Mouse (Mus musculus) limb, embryonic 12.5 days (tissue): ENCODE measurements around the gene Clca3a1. TPM values are rescaled to one million over a fixed set of nuclear protein-coding genes. Genes with fewer than 3 reads are reported as not detected.
"Not testable (repeated sequence)": the region's sequence is repeated elsewhere in the genome, so short reads cannot be mapped to it uniquely, and the experiment has no call there.

Experiments
- ATAC-seq: fragments of 200-750 bp; cut with Nextera tagmentation; 2 replicates; pipeline ENCODE4 v1.8.0; 2017; ENCODE audit warnings: low read depth, moderate TSS enrichment; ENCODE audit not compliant: insufficient number of reproducible peaks, insufficient read depth, low FRiP score, low TSS enrichment
- H3K27ac ChIP-seq: fragments of 300-500 bp; sonication (generic); 2 replicates; pipeline ENCODE4 v1.5.1; 2016; ENCODE audit warnings: mild to moderate bottlenecking, moderate library complexity
- H3K27me3 ChIP-seq: fragments of 300-500 bp; sonication (generic); 2 replicates; pipeline ENCODE4 v1.6.1; 2016; ENCODE audit warnings: mild to moderate bottlenecking, moderate library complexity
- H3K36me3 ChIP-seq: fragments of 300-500 bp; sonication (generic); 2 replicates; pipeline ENCODE4 v1.6.1; 2016; ENCODE audit warnings: mild to moderate bottlenecking, moderate library complexity
- H3K4me1 ChIP-seq: fragments of 300-500 bp; sonication (generic); replicated peaks from 2 replicates; pipeline ENCODE4 v1.6.1; 2016
- H3K4me2 ChIP-seq: fragments of 300-500 bp; sonication (generic); 2 replicates; pipeline ENCODE4 v1.6.1; 2016; ENCODE audit warnings: mild to moderate bottlenecking, moderate library complexity
- H3K4me3 ChIP-seq: fragments of 300-500 bp; sonication (generic); replicated peaks from 2 replicates; pipeline ENCODE4 v1.5.1; 2016; ENCODE audit warnings: mild to moderate bottlenecking
- H3K9ac ChIP-seq: fragments of 300-500 bp; sonication (generic); replicated peaks from 2 replicates; pipeline ENCODE4 v1.6.1; 2016; ENCODE audit warnings: mild to moderate bottlenecking, moderate library complexity
- H3K9me3 ChIP-seq: fragments of 300-500 bp; sonication (generic); 2 replicates; pipeline ENCODE4 v1.6.1; 2016; ENCODE audit warnings: mild to moderate bottlenecking, moderate library complexity
- WGBS: fragments of 180-500 bp; shearing (Covaris S2); methylation state at CpG from one replicate; pipeline ENCODE4 v1.1.7; 2016; 5-methylcytosine and 5-hydroxymethylcytosine counted together
- polyA plus RNA-seq: library from polyadenylated mRNA; unstranded; fragments of >200 nt; fragmentation: Nextera tagmentation; extraction: Ambion mirVana; gene quantifications from 2 replicates; pipeline ENCODE4 v1.2.1, GENCODE M21; 2016

Gene Clca3a1
- polyA plus RNA-seq = 0.15 and 0.20 TPM in 2 replicates

DNA sequence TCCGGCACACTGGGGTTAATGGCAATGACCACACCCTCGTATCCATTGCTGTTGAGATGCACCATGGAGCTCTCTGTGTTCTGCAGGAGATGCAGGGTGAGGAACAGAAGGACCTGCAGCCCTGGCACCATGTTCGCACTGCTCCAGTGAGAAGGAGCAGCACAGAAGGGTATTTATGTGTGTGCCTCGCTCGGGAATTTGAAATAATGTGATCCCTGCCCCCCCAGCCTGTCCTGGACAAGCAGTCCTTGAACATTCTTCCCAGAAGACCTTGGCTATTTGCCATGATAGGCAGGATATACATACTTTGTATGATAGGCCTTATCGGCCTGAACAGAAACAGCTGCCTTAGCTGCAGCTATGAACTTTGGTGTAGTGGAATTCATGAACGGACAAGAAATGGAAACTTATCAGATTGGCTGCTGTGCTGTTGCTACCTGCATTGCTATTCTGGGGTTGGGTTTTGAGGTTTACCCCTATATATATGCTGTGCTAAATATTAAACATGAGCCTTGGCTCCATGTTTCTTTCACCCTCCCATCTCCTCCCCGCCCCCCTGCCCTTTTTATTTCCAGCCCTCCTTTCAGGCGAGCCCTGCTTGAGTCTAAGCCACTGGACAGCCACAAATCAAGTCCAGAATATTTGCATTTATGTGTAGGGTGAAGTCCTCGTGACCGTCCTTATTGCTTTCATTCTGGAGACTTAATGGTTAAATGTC lies at the start of gene Clca3a1:
Gene Clca3a1 (minus strand): TSS at position 386 of the 718 bp plus-strand sequence.
- no peak within 1 kb of the TSS for H3K27ac ChIP-seq
- no peaks in the 10 kb centered on the region for H3K36me3 ChIP-seq
- WGBS = 72% methylated on average over 11 of the region's 11 CpGs
- no peak within 1 kb of the TSS for H3K4me2 ChIP-seq
- H3K4me1 ChIP-seq = peaks cover 9% of the 10 kb centered on the region; the same call in 1 of the 2 replicates
- H3K27me3 ChIP-seq = no peaks in the 10 kb centered on the region
- no peaks in the 10 kb centered on the region for H3K9me3 ChIP-seq
- H3K9ac ChIP-seq = no peak within 1 kb of the TSS
- H3K4me3 ChIP-seq = no peak within 1 kb of the TSS
- ATAC-seq = no peak

DNA sequence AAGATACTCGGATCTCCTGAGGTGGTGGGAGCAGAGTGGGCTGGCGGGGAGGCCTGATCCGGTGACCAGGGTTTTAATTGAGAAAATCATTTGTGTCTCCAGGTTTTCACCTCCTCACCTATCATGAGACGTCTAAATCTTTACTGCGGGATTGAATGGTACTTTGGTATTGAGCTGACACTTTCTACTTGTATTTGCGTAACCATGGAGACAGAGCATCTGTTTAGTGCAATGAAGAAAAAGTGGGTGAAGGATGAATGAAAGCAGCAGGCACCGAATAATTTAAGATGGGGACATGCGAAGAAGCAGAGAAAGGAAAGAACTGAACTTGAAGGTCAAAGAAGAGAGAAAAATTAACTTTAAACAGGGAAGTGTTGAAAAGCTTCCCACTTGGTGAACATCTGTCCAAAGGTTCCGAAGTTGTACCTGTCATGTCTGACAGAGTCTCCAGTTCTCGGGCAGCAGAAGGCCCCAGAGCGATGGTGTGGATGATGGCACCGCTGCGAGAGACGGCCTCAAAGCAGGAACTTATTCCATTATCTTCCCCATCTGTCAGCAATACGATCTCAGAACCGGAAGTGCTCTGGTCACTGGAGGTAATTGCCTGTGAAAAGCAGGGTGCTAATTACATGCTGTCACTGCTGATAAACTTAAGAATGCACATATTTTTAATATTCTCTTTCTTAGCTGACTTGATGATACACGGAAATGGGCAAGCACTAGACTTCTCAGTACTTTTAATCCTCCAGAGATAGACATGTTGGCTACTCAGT lies 47.6 kb upstream of the Clca3a1 start:
- 59% methylated on average over 16 of the region's 17 CpGs for WGBS
- not testable (repeated sequence) for H3K27ac ChIP-seq

DNA sequence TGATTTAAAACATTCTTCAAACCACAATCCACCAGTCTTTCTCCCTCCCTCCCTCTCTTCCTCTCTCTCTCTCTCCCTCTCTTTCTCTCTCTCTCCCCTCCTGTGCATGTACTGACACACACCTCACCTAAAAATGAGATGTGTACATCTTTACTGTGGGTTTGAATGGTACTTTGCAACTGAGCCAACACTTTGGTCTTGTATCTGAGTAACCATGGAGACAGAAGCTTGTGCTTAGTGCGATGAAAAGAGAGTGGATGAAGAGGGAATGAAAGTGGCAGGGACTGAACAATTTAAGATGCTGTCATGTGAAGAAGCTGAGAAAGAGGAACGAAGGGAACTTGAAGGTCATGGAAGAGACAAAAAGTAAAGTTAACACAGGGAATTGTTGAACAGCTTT lies 45.8 kb upstream of the Clca3a1 start:
- 85% methylated on average over 2 of the region's 2 CpGs for WGBS

More for the DNA sequence above, 47.6 kb upstream of the Clca3a1 start:
- not testable (repeated sequence) for H3K4me3 ChIP-seq, H3K4me2 ChIP-seq, H3K4me1 ChIP-seq, H3K36me3 ChIP-seq, ATAC-seq, H3K9me3 ChIP-seq, H3K27me3 ChIP-seq, H3K9ac ChIP-seq

DNA sequence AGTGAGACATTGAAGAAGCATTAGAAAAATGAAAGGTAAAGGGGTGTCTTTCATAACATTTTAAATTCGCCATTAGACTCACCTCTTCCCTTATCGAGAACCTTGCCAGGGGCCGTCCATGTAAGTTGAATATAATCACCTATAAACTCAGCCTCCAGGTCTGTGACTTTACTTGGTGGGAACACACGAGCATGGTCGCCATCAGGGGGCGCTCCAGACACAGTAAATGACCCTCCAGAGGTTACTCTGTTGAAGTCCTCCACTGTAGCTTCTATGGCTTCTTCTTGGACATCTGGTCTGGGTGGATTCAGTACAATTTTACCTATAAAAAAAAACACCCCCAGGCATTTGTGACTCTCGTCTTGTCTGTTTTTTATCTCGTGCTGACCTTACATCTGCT lies 41.1 kb upstream of the Clca3a1 start:
- H3K27ac ChIP-seq = no peak overlapping the region
- no peak overlapping the region for H3K9ac ChIP-seq
- no peaks in the 10 kb centered on the region for H3K27me3 ChIP-seq
- H3K36me3 ChIP-seq = no peaks in the 10 kb centered on the region
- ATAC-seq = no peak
- WGBS = 28% methylated on average over 8 of the region's 8 CpGs
- H3K4me2 ChIP-seq = no peak overlapping the region
- no peak overlapping the region for H3K4me3 ChIP-seq
- no peaks in the 10 kb centered on the region for H3K4me1 ChIP-seq
- H3K9me3 ChIP-seq = no peaks in the 10 kb centered on the region

More for the DNA sequence above, 45.8 kb upstream of the Clca3a1 start:
- not testable (repeated sequence) for H3K9ac ChIP-seq, H3K4me3 ChIP-seq, H3K27ac ChIP-seq, H3K27me3 ChIP-seq, H3K36me3 ChIP-seq, ATAC-seq, H3K4me1 ChIP-seq, H3K9me3 ChIP-seq, H3K4me2 ChIP-seq

DNA sequence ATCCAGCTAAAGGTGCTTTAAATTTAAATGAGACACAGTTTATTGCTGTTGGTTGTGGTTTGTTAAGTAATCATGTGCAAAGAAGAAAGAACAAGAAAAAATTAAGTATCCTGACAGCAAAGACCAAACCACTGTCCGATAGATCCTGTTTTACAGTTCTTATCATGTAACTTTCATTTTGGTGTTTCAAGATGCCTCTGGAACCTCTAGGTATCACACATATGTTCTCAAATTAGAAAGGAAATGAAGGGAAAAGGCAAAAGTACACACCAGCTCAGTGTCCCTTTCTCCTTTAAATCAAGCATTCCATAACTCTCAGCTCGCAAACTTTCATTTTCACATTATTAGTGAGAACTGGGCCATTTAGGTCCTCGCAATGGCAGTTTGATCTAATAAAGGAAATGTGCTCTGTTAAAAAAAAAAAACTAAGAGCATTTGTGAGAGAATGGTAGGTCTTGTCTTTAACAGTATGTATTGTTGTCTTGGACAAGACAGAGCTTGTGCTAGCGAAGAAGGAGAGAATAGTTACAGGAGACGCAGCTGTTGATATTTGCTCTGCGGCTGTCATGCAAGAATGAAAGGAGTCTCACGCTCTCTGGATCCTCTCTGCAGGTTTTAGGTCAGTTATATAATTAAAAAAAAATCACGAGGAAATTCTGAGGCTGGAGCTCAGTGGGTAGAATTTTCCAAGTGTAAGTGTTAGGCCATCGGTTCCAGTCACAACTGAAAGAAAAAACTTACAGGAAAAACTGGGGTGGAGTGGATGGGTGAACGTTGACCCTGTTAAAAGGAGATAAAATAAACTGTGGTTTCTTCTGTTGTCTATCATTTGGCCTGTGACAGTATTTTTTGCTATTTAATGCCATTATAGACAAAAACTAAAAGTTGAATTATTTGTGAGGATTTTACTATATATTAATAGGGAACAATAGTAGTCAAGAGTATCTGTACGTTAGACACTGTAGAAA lies 24.7 kb upstream of the Clca3a1 start:
- WGBS = 85% methylated on average over 11 of the region's 11 CpGs
- Histone ChIP-seq H3K4me3 (no peak overlapping the region), H3K27me3 (no peaks in the 10 kb centered on the region), H3K4me2 (no peak overlapping the region), H3K4me1 (no peaks in the 10 kb centered on the region), H3K36me3 (no peaks in the 10 kb centered on the region), H3K27ac (no peak overlapping the region), H3K9ac (no peak overlapping the region), H3K9me3 (no peaks in the 10 kb centered on the region)
- no peak for ATAC-seq

DNA sequence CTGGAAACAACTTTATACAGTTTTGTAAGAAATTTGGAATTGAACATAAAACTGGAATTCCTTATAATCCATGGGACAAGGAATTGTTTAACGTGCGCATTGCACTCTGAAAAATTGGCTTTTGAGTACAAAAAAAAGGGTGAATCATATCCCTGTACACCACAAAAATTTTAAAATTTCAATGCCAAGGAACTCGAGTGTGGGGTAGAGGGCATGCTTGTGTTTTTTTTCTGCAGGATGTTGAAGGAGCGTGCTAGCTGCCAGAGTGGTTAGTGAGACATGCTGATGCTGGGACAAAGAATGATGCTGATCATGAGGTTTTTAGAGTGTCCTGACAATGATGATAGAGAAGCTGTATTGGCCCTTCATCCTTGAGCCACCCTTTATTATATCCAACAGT lies 4.4 kb upstream of the Clca3a1 start:
- Histone ChIP-seq H3K27me3 (no peaks in the 10 kb centered on the region), H3K9ac (no peak overlapping the region), H3K9me3 (no peaks in the 10 kb centered on the region), H3K4me2 (no peak overlapping the region), H3K4me3 (no peak overlapping the region), H3K27ac (no peak overlapping the region), H3K4me1 (peaks cover 6% of the 10 kb centered on the region; the same call in 1 of the 2 replicates), H3K36me3 (no peaks in the 10 kb centered on the region)
- no peak for ATAC-seq
- WGBS = 89% methylated on average over 4 of the region's 4 CpGs

DNA sequence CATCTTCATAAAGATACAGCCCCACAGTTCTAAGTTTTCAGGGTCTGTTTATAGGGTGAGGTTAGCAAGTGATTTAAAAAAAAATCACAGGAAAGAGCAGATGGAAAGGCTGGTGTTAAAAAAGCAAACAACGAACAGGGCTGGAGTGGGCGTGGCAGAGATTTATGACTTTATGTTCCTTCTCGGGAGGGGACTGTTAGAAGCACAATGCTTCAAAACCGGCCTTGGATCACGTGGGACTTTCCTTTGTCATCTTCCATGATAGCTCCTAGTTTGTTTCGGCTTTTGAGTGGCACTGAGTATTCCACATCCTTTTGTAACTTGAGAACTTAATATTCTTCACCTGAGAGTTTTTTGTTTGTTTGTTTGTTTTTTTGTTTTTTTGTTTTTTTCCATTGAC lies 677 bp upstream of the Clca3a1 start:
- Histone ChIP-seq H3K36me3 (no peaks in the 10 kb centered on the region), H3K4me2 (no peak overlapping the region), H3K4me1 (peaks cover 6% of the 10 kb centered on the region; the same call in 1 of the 2 replicates), H3K9ac (no peak overlapping the region), H3K27ac (no peak overlapping the region), H3K4me3 (no peak overlapping the region), H3K27me3 (no peaks in the 10 kb centered on the region), H3K9me3 (no peaks in the 10 kb centered on the region)
- WGBS = 35% methylated on average over 6 of the region's 6 CpGs
- ATAC-seq = no peak

DNA sequence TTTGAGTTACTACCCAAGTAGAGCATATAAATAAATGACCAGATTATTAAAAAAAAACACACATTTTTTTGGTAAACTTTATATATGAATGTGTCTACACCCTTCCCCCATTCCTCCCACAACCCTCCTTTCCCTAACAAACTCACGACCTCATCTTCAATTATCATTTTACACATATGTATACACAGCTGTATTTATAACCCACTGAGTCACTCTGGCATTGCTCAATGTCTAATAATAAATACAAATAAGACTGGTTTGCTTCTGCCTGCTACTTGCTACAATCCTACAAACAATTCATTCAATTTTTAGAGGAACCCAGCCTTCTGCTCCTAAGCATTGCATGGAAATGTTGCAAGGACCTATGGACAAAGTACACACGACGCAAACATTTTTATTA lies 1.1 kb downstream of the Clca3a1 start:
- Histone ChIP-seq H3K27me3 (no peaks in the 10 kb centered on the region), H3K9me3 (no peaks in the 10 kb centered on the region), H3K4me1 (peaks cover 9% of the 10 kb centered on the region; the same call in 1 of the 2 replicates), H3K4me2 (no peak overlapping the region), H3K36me3 (no peaks in the 10 kb centered on the region), H3K9ac (no peak overlapping the region), H3K27ac (no peak overlapping the region), H3K4me3 (no peak overlapping the region)
- no peak for ATAC-seq
- WGBS = 93% methylated on average over 3 of the region's 3 CpGs

DNA sequence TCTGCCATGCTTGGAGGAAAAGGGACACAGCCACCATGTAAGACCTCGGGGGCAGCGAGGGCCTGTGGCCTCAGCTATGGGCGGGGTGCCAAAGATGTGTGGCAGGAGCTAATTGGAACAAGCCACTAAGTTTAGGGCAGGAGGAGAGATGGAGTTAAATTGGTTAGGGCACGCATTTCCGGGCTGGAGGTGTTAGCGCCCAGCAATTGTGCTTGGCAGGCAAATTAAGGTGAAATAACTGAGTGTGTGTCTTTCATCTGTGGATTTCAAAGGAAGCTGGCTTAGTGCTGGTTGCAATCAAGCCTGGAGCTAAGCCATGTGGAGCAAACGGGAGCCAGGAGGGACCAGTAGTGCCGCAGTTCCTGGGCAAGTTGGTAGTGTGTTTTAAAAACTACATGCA lies 4.7 kb downstream of the Clca3a1 start:
- not testable (repeated sequence) for H3K9ac ChIP-seq, H3K4me2 ChIP-seq, H3K9me3 ChIP-seq, H3K27me3 ChIP-seq, H3K36me3 ChIP-seq, H3K4me3 ChIP-seq, ATAC-seq, H3K4me1 ChIP-seq, H3K27ac ChIP-seq
- 35% methylated on average over 8 of the region's 8 CpGs for WGBS

DNA sequence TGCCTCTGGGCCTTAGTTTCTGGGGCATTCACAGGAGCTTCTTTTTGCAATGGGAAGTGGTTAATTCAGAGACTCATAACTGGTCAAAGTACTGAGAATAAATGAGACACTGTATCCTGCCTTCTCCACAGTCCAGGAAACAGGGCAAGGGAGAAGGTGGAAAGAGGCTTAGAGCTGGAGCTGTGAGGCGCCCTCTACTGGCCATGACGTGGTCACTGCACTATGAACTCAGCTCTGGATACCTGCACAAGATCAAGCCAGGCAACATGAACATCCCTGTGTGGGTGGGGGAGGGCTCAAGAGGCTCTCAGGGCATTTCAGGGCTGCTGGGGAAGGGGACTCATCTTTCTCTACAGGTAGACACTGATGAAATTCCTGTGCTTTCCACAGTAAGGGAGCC lies 7.7 kb downstream of the Clca3a1 start:
- 8% methylated on average over 2 of the region's 2 CpGs for WGBS

More for the DNA sequence above, 7.7 kb downstream of the Clca3a1 start:
- no peak for ATAC-seq
- Histone ChIP-seq H3K27me3 (no peaks in the 10 kb centered on the region), H3K9me3 (no peaks in the 10 kb centered on the region), H3K4me3 (no peak overlapping the region), H3K4me2 (no peak overlapping the region), H3K27ac (no peak overlapping the region), H3K4me1 (0 out of 2 replicates have a peak, but pooled peaks cover 3% of the 10 kb centered on the region), H3K9ac (no peak overlapping the region), H3K36me3 (no peaks in the 10 kb centered on the region)
